Mouse (Mus musculus) CH12.LX (cell line): ENCODE data around the gene Nup188. TPM values are rescaled to one million over a fixed set of nuclear protein-coding genes. Genes with fewer than 3 reads are reported as not detected.

Experiments
- DNase-seq: peaks from one replicate; pipeline ENCODE4 v3.0.0-alpha.2; 2013; ENCODE audit errors: extremely low read depth
- H3K27ac ChIP-seq: 2 replicates; pipeline ENCODE4 v1.5.1; 2012; ENCODE audit warnings: low read depth, mild to moderate bottlenecking, control low read depth, moderate library complexity; ENCODE audit not compliant: insufficient read depth
- H3K27me3 ChIP-seq: replicated peaks from 2 replicates; pipeline ENCODE3; 2012; ENCODE audit warnings: inconsistent platforms
- H3K36me3 ChIP-seq, 2 experiments: replicated peaks in 1 of 2; 2 replicates each; pipeline versions ENCODE3 to v1.6.1; 2012; ENCODE audit warnings: inconsistent platforms in 1 of 2, low read length in 1 of 2, mild to moderate bottlenecking in 1 of 2, mixed read lengths in 1 of 2, moderate library complexity in 1 of 2; ENCODE audit not compliant: control insufficient read depth in 1 of 2, insufficient read depth in 1 of 2
- H3K4me1 ChIP-seq, 2 experiments: 2 replicates each; pipeline ENCODE4 v1.6.1; 2012; ENCODE audit warnings: inconsistent platforms in 1 of 2, moderate library complexity in 1 of 2; ENCODE audit not compliant: insufficient read depth in 2 of 2, control insufficient read depth in 1 of 2
- H3K4me2 ChIP-seq: 2 replicates; pipeline ENCODE4 v1.6.1; 2012; ENCODE audit warnings: low read depth, mild to moderate bottlenecking, control low read depth; ENCODE audit not compliant: poor library complexity, insufficient read depth, severe bottlenecking
- H3K4me3 ChIP-seq, 3 experiments: fragments of 150-350 bp in 1 of 3; sonication (generic) in 1 of 3; replicated peaks in 1 of 3; 2 replicates each; pipeline versions ENCODE3 to v1.5.1; 2011 to 2012; ENCODE audit warnings: low read depth in 2 of 3, low read length in 2 of 3, mild to moderate bottlenecking in 2 of 3, moderate library complexity in 2 of 3, control low read depth in 1 of 3, improper control_type of control experiment in 1 of 3, inconsistent platforms in 1 of 3, mixed read lengths in 1 of 3; ENCODE audit not compliant: poor library complexity in 1 of 3
- H3K79me2 ChIP-seq: replicated peaks from 2 replicates; pipeline ENCODE4 v1.6.1; 2012; ENCODE audit warnings: mild to moderate bottlenecking, moderate library complexity; ENCODE audit not compliant: control insufficient read depth, poor library complexity, insufficient read depth, severe bottlenecking; ENCODE audit errors: extremely low read depth
- H3K9ac ChIP-seq: 2 replicates; pipeline ENCODE4 v1.6.1; 2012; ENCODE audit warnings: low read depth, mild to moderate bottlenecking, control low read depth, moderate library complexity; ENCODE audit not compliant: insufficient read depth
- H3K9me3 ChIP-seq: replicated peaks from 2 replicates; pipeline ENCODE3; 2012; ENCODE audit warnings: low read length, inconsistent platforms, mixed read lengths
- CHD2 ChIP-seq: IDR thresholded peaks from 2 replicates; pipeline ENCODE4 v1.6.1; 2011; ENCODE audit warnings: low read length, improper control_type of control experiment
- E2F4 ChIP-seq: IDR thresholded peaks from 2 replicates; pipeline ENCODE4 v1.6.1; 2011; ENCODE audit warnings: low read depth, low read length, improper control_type of control experiment; ENCODE audit not compliant: insufficient replicate concordance
- ELF1 ChIP-seq: IDR thresholded peaks from 2 replicates; pipeline ENCODE4 v1.6.1; 2014; ENCODE audit warnings: low read depth, mild to moderate bottlenecking, inconsistent platforms, low read length, improper control_type of control experiment
- EP300 ChIP-seq: IDR thresholded peaks from 2 replicates; pipeline ENCODE4 v1.6.1; 2011; ENCODE audit warnings: low read length, improper control_type of control experiment
- ETS1 ChIP-seq: conservative IDR thresholded peaks from 2 replicates; pipeline ENCODE4 v1.6.1; 2012; ENCODE audit warnings: low read depth, mild to moderate bottlenecking, inconsistent platforms, low read length, improper control_type of control experiment, moderate library complexity
- GABPA ChIP-seq: IDR thresholded peaks from 2 replicates; pipeline ENCODE4 v1.6.1; 2012; ENCODE audit warnings: low read depth, low read length, improper control_type of control experiment, inconsistent platforms; ENCODE audit not compliant: insufficient replicate concordance
- IRF4 ChIP-seq: IDR thresholded peaks from 2 replicates; pipeline ENCODE4 v1.6.1; 2014; ENCODE audit warnings: low read depth, mild to moderate bottlenecking, inconsistent platforms, low read length, improper control_type of control experiment
- KAT2A ChIP-seq: IDR thresholded peaks from 2 replicates; pipeline ENCODE4 v1.6.1; 2012; ENCODE audit warnings: low read length, improper control_type of control experiment, inconsistent platforms; ENCODE audit not compliant: insufficient replicate concordance
- MAFK ChIP-seq: IDR thresholded peaks from 2 replicates; pipeline ENCODE4 v1.6.1; 2011; ENCODE audit warnings: low read length, improper control_type of control experiment; ENCODE audit not compliant: insufficient replicate concordance
- MAX ChIP-seq: IDR thresholded peaks from 2 replicates; pipeline ENCODE4 v1.6.1; 2011; ENCODE audit warnings: low read length, improper control_type of control experiment
- MAZ ChIP-seq: IDR thresholded peaks from 2 replicates; pipeline ENCODE4 v1.6.1; 2012; ENCODE audit warnings: low read depth, mild to moderate bottlenecking, inconsistent platforms, low read length, improper control_type of control experiment, moderate library complexity
- MXI1 ChIP-seq: IDR thresholded peaks from 2 replicates; pipeline ENCODE4 v1.6.1; 2011; ENCODE audit warnings: mild to moderate bottlenecking, low read depth, low read length, improper control_type of control experiment
- MYC ChIP-seq: IDR thresholded peaks from 2 replicates; pipeline ENCODE4 v1.6.1; 2011; ENCODE audit warnings: low read depth, mild to moderate bottlenecking, improper control_type of control experiment, low read length
- NELFE ChIP-seq: IDR thresholded peaks from 2 replicates; pipeline ENCODE4 v1.6.1; 2011; ENCODE audit warnings: low read depth, low read length, improper control_type of control experiment
- POLR2A ChIP-seq: IDR thresholded peaks from 2 replicates; pipeline ENCODE4 v1.6.1; 2011; ENCODE audit warnings: low read depth, mild to moderate bottlenecking, improper control_type of control experiment, low read length
- RAD21 ChIP-seq: IDR thresholded peaks from 2 replicates; pipeline ENCODE4 v1.6.1; 2011; ENCODE audit warnings: low read depth, mild to moderate bottlenecking, low read length, improper control_type of control experiment, moderate library complexity
- RCOR1 ChIP-seq: conservative IDR thresholded peaks from 2 replicates; pipeline ENCODE4 v1.6.1; 2012; ENCODE audit warnings: low read depth, mild to moderate bottlenecking, inconsistent platforms, low read length, improper control_type of control experiment
- SMC3 ChIP-seq: IDR thresholded peaks from 2 replicates; pipeline ENCODE4 v1.6.1; 2011; ENCODE audit warnings: low read depth, low read length, improper control_type of control experiment
- USF2 ChIP-seq: conservative IDR thresholded peaks from 2 replicates; pipeline ENCODE4 v1.6.1; 2011; ENCODE audit warnings: low read depth, low read length, improper control_type of control experiment
- ZC3H11A ChIP-seq: IDR thresholded peaks from 2 replicates; pipeline ENCODE4 v1.6.1; 2012; ENCODE audit warnings: low read depth, mild to moderate bottlenecking, inconsistent platforms, low read length, improper control_type of control experiment
- dilution Hi-C: fragments of 300-500 bp; cut with MboI; formaldehyde crosslinking; loops from 2 replicates; pipeline ENCODE4 v1.14.3; 2020; ENCODE audit warnings: low sequenced_read_pairs; ENCODE audit not compliant: extremely low pct_unique_long_range_greater_than_20kb, extremely low pct_ligation_motif_present
- in situ Hi-C: fragments of 300-500 bp; cut with MboI; formaldehyde crosslinking; loops from 3 replicates; pipeline ENCODE4 v1.14.3; 2019; ENCODE audit warnings: low sequenced_read_pairs, low pct_ligation_motif_present, low pct_unique_long_range_greater_than_20kb, mixed read lengths
- polyA plus RNA-seq: library from polyadenylated mRNA; unstranded; fragments of >175 nt; gene quantifications from 2 replicates; pipeline ENCODE4 v1.2.1, GENCODE M21; 2012; ENCODE audit warnings: low read depth; ENCODE audit not compliant: insufficient read length
- total RNA-seq, 2 experiments: library from RNA; depleted of rRNA; stranded (reverse); fragments of 300-350 nt in 1 of 2; fragments of >200 nt in 1 of 2; gene quantifications; 2 replicates each; pipeline ENCODE4 v1.2.3; 2012 to 2014

Nup188 gene
- total and polyA plus RNA-seq, 3 experiments, result 19.7 to 58.8 (median 47.6) TPM

DNA sequence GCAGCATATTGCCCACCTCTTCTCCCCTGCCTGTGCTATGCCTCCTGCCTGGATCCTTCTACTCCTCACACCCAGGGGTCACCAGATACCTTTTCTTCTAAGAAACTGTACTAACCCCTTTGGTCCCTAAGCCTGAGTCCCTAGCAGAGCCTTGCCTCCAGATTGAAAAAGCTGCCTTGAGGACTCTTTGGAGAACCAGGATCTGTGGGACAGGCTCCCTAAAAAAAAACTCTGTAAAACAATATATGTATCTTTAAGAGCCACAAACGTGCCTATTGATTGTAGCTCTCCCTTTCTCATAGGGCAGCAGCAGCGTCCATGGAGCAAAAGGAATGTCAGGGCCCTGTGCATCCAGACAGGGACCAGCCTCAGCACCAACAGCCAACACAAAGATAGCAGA, 45.9 kb upstream of the Nup188 start, which contains the start of gene Gm28035:
Gene Gm28035, plus strand, starts transcription at position 301 of the 400 bp plus-strand sequence.
- Histone ChIP-seq H3K4me2 (no peak within 1 kb of the TSS), H3K4me3 (no peak within 1 kb of the TSS), H3K27ac (no peak within 1 kb of the TSS), H3K9me3 (no peaks in the 10 kb centered on the region), H3K79me2 (no peaks in the 10 kb centered on the region), H3K9ac (no peak within 1 kb of the TSS), H3K36me3 (peaks cover 19 to 51% of the 10 kb centered on the region in 2 experiments), H3K27me3 (no peaks in the 10 kb centered on the region), H3K4me1 (peaks cover 8 to 38% of the 10 kb centered on the region in 2 experiments; a peak in 3 of 4 replicates)
- in situ Hi-C loops (loop anchor here (10.0 kb wide), 1 partner anchor 55 kb away; no protein-coding TSS in a partner anchor), dilution Hi-C loops (no loop called here)
- no peak for DNase-seq
- TF ChIP-seq SMC3 (no peak), IRF4 (no peak), E2F4 (no peak), MXI1 (no peak), GABPA (no peak), KAT2A (no peak), CHD2 (no peak), MAX (no peak), POLR2A (no peak), EP300 (no peak), ELF1 (no peak), MAZ (no peak), MAFK (no peak), RCOR1 (no peak), RAD21 (no peak)

DNA sequence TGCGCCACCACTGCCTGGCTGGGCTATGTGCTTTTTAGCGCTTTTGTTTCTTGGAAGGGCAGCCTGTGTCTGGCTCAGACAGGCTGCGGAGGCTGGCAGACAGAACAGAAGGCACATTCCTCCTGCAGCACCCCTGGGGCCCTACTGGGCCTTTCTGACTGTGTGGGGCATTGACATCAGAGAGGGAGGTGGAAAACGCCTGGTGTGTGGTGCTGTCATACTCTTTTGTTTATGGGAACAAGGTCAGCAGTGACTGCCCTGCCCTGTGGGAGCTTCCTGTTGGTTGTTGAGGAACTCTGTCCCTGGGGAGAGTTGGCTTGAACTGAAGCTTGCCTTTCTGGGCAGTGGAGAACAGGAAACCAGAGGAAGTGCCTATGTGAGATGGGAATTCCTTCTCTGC, 43.7 kb upstream of the Nup188 start:
- peaks cover 14 to 41% of the 10 kb centered on the region in 2 experiments for H3K4me1 ChIP-seq
- no peak overlapping the region for H3K9ac ChIP-seq
- no peaks in the 10 kb centered on the region for H3K9me3 ChIP-seq
- peaks cover 21 to 63% of the 10 kb centered on the region in 2 experiments for H3K36me3 ChIP-seq
- H3K27ac ChIP-seq, result no peak overlapping the region
- in situ Hi-C loops (loop anchor here (10.0 kb wide), 1 partner anchor 58 kb away; no protein-coding TSS in a partner anchor), dilution Hi-C loops (no loop called here)
- no peaks in the 10 kb centered on the region for H3K79me2 ChIP-seq
- DNase-seq, result no peak
- H3K4me2 ChIP-seq, result no peak overlapping the region
- TF ChIP-seq USF2 (no peak), ZC3H11A (no peak), ETS1 (no peak), MYC (no peak), NELFE (no peak), CHD2 (no peak)
- no peaks in the 10 kb centered on the region for H3K27me3 ChIP-seq
- H3K4me3 ChIP-seq, result no peak overlapping the region
